Mouse (Mus musculus) midbrain, postnatal 0 days (tissue): ENCODE data around the gene 0610012G03Rik. TPM values are rescaled to one million over a fixed set of nuclear protein-coding genes. Genes with fewer than 3 reads are reported as not detected.
"Not testable (repeated sequence)": the region's sequence is repeated elsewhere in the genome, so short reads cannot be mapped to it uniquely, and the experiment has no call there.

Source experiments
- ATAC-seq: fragments of 200-750 bp; cut with Nextera tagmentation; 2 replicates; pipeline ENCODE4 v1.8.0; 2017; ENCODE audit warnings: moderate number of reproducible peaks, mild to moderate bottlenecking, moderate TSS enrichment, moderate library complexity; ENCODE audit not compliant: low FRiP score
- DNase-seq: peaks from one replicate; pipeline ENCODE4 v3.0.0-alpha.2; 2015; ENCODE audit warnings: low spot score
- H3K27ac ChIP-seq: fragments of 300-500 bp; sonication (generic); 2 replicates; pipeline ENCODE4 v1.5.1; 2014; ENCODE audit warnings: low read depth, mild to moderate bottlenecking, low read length, mixed read lengths
- H3K27me3 ChIP-seq: fragments of 300-500 bp; sonication (generic); 2 replicates; pipeline ENCODE4 v1.6.1; 2014; ENCODE audit warnings: low read length, control low read depth, mixed read lengths; ENCODE audit not compliant: insufficient read depth
- H3K36me3 ChIP-seq: fragments of 300-500 bp; sonication (generic); 2 replicates; pipeline ENCODE4 v1.6.1; 2014; ENCODE audit warnings: low read length, control low read depth, mixed read lengths; ENCODE audit not compliant: insufficient read depth
- H3K4me1 ChIP-seq: fragments of 300-500 bp; sonication (generic); 2 replicates; pipeline ENCODE4 v1.6.1; 2014; ENCODE audit warnings: mild to moderate bottlenecking, control low read depth, antibody characterized with exemption, low read length, mixed read lengths; ENCODE audit not compliant: insufficient read depth
- H3K4me2 ChIP-seq: fragments of 300-500 bp; sonication (generic); 2 replicates; pipeline ENCODE4 v1.6.1; 2014; ENCODE audit warnings: low read depth, mild to moderate bottlenecking, low read length, mixed read lengths; ENCODE audit not compliant: poor library complexity, severe bottlenecking
- H3K4me3 ChIP-seq: fragments of 300-500 bp; sonication (generic); 2 replicates; pipeline ENCODE4 v1.5.1; 2014; ENCODE audit warnings: low read depth, mild to moderate bottlenecking, low read length, moderate library complexity
- H3K9ac ChIP-seq: fragments of 300-500 bp; sonication (generic); replicated peaks from 2 replicates; pipeline ENCODE4 v1.6.1; 2014; ENCODE audit warnings: mild to moderate bottlenecking, low read length, moderate library complexity, mixed read lengths; ENCODE audit not compliant: poor library complexity, severe bottlenecking
- H3K9me3 ChIP-seq: fragments of 300-500 bp; sonication (generic); 2 replicates; pipeline ENCODE4 v1.6.1; 2016; ENCODE audit warnings: low read length, control low read depth
- CTCF ChIP-seq: IDR thresholded peaks from 2 replicates; pipeline ENCODE4 v1.5.1; 2016; ENCODE audit warnings: antibody characterized with exemption, mild to moderate bottlenecking
- WGBS: fragments of 180-500 bp; shearing (Covaris S2); extraction: QIAGEN DNeasy Blood & Tissue Kit; methylation state at CpG from one replicate; pipeline ENCODE4 v1.1.7; 2014; 5-methylcytosine and 5-hydroxymethylcytosine counted together
- polyA plus RNA-seq: library from polyadenylated mRNA; unstranded; fragments of >200 nt; fragmentation: Nextera tagmentation; extraction: Ambion mirVana; gene quantifications from 2 replicates; pipeline ENCODE4 v1.2.1, GENCODE M21; 2015
- total RNA-seq: library from RNA; depleted of rRNA; stranded (reverse); fragments of >200 nt; gene quantifications from 2 replicates; pipeline ENCODE4 v1.2.3, GENCODE M21; 2014

0610012G03Rik gene
- total and polyA plus RNA-seq, 2 experiments from 2014 or later: 95.0 to 139 TPM

DNA sequence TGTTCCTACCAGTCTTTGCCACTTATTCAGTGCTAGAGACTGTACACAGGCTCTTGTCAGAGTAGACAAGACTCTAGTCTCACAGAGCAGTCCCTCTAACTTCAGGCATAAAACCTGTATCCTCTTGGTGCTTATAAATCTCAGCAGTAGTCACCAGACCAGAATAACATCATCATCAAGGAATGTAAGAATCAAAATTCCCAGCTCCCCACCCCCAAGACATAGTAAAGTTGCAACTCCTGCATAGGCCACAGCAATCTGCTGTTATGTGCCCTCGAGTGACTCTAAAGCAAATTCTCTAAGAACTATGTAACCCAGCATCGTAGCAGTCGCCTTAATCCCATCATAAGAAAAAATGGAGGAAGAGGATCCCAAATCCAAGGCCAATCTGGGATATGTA, 31.2 kb upstream of the 0610012G03Rik start:
- no peak for TF ChIP-seq CTCF
- H3K27ac ChIP-seq: no peak overlapping the region
- no peaks in the 10 kb centered on the region for H3K4me1 ChIP-seq
- no peak overlapping the region for H3K4me3 ChIP-seq
- no peaks in the 10 kb centered on the region for H3K27me3 ChIP-seq
- no peak overlapping the region for H3K9ac ChIP-seq
- no peak overlapping the region for H3K4me2 ChIP-seq
- peaks cover 11% of the 10 kb centered on the region; the same call in 1 of the 2 replicates for H3K36me3 ChIP-seq
- ATAC-seq (no peak), DNase-seq (no peak)
- WGBS: 96% methylated on average over 3 of the region's 3 CpGs
- H3K9me3 ChIP-seq: no peaks in the 10 kb centered on the region

DNA sequence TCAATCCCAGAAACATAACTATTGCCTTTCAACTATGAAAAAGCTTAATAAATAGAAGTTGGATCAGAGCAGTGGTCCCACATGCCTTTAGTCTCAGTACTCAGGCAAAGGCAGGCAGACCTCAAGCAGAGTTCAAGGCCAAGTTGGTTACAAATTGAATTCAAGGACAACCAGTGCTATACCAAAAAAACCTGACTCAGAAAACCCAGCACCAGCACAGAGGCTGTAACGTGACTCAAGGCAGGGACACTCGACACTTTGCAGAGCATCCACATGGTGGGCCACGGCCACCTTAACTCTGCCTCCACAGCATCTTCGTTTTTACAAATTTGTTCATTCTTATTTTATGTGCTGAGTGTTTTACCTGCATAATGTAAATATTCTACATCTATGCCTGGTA, 27.0 kb upstream of the 0610012G03Rik start:
- Histone ChIP-seq H3K27ac (no peak overlapping the region), H3K9me3 (no peaks in the 10 kb centered on the region), H3K27me3 (no peaks in the 10 kb centered on the region), H3K36me3 (peaks cover 18% of the 10 kb centered on the region; the same call in 1 of the 2 replicates), H3K4me3 (no peak overlapping the region), H3K4me2 (no peak overlapping the region), H3K9ac (no peak overlapping the region), H3K4me1 (no peaks in the 10 kb centered on the region)
- DNase-seq: no peak
- TF ChIP-seq CTCF: no peak
- no peak for ATAC-seq
- WGBS: 96% methylated on average over 4 of the region's 4 CpGs

DNA sequence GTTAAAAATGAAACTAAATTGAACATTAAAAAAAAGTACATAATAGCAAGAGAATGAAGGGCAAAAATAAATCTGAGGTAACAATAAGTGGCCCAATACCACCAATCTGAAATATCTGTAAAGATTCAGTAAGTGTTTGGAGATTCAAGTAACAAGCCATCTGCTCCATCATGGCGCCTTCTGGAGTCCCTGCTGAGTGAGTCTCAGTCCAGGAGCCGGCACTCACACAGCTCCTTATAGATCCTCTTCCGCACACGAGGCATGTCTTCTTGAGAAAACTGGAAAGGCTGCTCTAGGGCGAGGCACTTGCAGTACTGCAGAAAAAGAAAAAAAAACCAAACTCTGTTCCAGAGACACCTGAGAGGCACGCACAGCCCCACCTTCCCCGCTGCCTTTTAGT, 14.9 kb upstream of the 0610012G03Rik start:
- no peak for ATAC-seq
- no peak for DNase-seq

DNA sequence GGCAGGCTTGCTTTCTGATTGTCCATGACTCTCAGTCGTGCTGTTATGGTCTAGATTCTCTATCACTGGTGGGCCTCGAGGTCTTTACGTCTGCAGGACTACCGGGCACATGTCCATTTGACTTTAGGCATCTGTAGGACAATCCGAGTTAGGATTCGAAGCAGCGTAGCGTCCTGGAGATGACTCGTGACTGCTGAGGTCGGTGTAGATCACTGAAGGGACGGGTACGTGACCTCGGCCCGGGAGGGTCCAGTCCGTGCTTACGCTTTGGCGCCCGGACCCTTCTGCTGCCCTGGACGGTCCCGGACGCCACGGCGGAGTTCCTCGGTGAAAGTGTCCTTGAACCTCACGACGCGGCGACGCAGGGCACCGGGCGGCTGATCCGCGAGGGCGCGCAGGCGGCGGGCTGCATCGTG, 385 bp downstream of the 0610012G03Rik start:
- peaks cover 17% of the 10 kb centered on the region for H3K4me1 ChIP-seq
- H3K4me3 ChIP-seq: peak overlapping the region; percentile 93
- H3K27me3 ChIP-seq: no peaks in the 10 kb centered on the region
- no peaks in the 10 kb centered on the region for H3K9me3 ChIP-seq
- DNase-seq: peak; percentile 19
- H3K9ac ChIP-seq: peak overlapping the region; percentile 91
- H3K27ac ChIP-seq: peak overlapping the region; percentile 85
- no peak for TF ChIP-seq CTCF
- peaks cover 8% of the 10 kb centered on the region for H3K36me3 ChIP-seq
- ATAC-seq: no peak; the same call in 1 of the 2 replicates
- WGBS: 1% methylated on average over 34 of the region's 38 CpGs
- peak overlapping the region; percentile 89 for H3K4me2 ChIP-seq

More for the DNA sequence above, 14.9 kb upstream of the 0610012G03Rik start:
- Histone ChIP-seq H3K9me3 (no peaks in the 10 kb centered on the region), H3K4me3 (no peak overlapping the region), H3K4me1 (no peaks in the 10 kb centered on the region), H3K36me3 (peaks cover 51% of the 10 kb centered on the region), H3K4me2 (no peak overlapping the region), H3K27ac (no peak overlapping the region), H3K27me3 (no peaks in the 10 kb centered on the region), H3K9ac (no peak overlapping the region)
- no peak for TF ChIP-seq CTCF
- 90% methylated on average over 7 of the region's 7 CpGs for WGBS

DNA sequence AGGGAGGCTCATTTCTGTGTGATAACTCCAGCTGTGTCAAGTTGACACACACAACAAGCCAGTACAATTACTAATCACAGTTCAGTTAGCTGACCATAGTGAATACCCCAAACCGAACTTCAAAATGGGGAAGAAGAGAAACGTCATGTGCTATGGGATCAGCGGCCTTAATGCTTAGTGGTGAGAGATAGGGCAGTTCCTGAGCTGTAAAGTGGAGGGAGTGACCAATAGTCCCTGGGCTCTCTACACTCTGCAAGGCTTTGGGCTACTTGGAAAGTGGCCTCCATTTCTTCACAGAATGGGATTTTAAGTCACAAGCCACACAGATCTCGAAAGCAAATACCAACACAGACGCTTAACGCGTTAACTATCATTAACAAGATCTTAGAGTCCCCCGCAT, 961 bp downstream of the 0610012G03Rik start:
- Histone ChIP-seq H3K4me1 (peaks cover 17% of the 10 kb centered on the region), H3K27ac (peak overlapping the region; percentile 85), H3K27me3 (no peaks in the 10 kb centered on the region), H3K4me3 (peak overlapping the region; percentile 93), H3K4me2 (peak overlapping the region; percentile 89), H3K36me3 (peaks cover 8% of the 10 kb centered on the region), H3K9me3 (no peaks in the 10 kb centered on the region), H3K9ac (peak overlapping the region; percentile 91)
- WGBS: 40% methylated on average over 8 of the region's 8 CpGs
- no peak for TF ChIP-seq CTCF
- DNase-seq (no peak), ATAC-seq (no peak)

DNA sequence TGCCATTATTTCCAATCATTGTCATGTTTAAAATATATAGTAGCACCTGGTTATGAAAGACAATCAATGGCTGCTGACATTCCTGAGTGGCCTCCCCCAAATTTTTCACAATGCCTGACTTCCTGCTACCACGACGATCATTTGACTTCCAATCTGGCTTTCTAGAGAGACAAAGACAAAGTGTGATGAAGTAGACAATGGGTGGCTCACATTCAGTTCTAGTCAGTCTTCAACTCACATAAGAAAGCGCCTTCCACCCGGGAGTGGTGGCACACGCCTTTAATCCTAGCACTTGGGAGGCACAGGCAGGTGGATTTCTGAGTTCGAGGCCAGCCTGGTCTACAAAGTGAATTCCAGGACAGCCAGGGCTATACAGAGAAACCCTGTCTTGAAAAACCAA, 2.3 kb downstream of the 0610012G03Rik start:
- ATAC-seq, H3K9me3 ChIP-seq, H3K9ac ChIP-seq, DNase-seq, H3K4me3 ChIP-seq, H3K4me2 ChIP-seq, H3K27ac ChIP-seq, H3K27me3 ChIP-seq, H3K36me3 ChIP-seq: not testable (repeated sequence)
- 91% methylated on average over 6 of the region's 6 CpGs for WGBS
- H3K4me1 ChIP-seq: peaks cover 17% of the 10 kb centered on the region
